Mouse (Mus musculus) limb, embryonic 14.5 days (tissue): ENCODE results near the gene Slc40a1. TPM values are rescaled to one million over a fixed set of nuclear protein-coding genes. Genes with fewer than 3 reads are reported as not detected.
A peak's percentile ranks its signal among the peaks of the same experiment; 100 is the strongest.

Experiments
- ATAC-seq: fragments of 200-750 bp; cut with Nextera tagmentation; 2 replicates; pipeline ENCODE4 v1.8.0; 2017; ENCODE audit warnings: low read depth, moderate number of reproducible peaks, moderate TSS enrichment; ENCODE audit not compliant: low FRiP score
- DNase-seq: peaks from one replicate; pipeline ENCODE4 v3.0.0-alpha.2; 2015; ENCODE audit warnings: low spot score
- H3K27ac ChIP-seq: fragments of 300-500 bp; sonication (generic); replicated peaks from 2 replicates; pipeline ENCODE4 v1.5.1; 2014; ENCODE audit warnings: low read depth, mild to moderate bottlenecking, low read length, moderate library complexity, mixed read lengths
- H3K27me3 ChIP-seq: fragments of 300-500 bp; sonication (generic); 2 replicates; pipeline ENCODE4 v1.6.1; 2014; ENCODE audit warnings: low read length, mixed read lengths; ENCODE audit not compliant: control insufficient read depth, insufficient read depth
- H3K36me3 ChIP-seq: fragments of 300-500 bp; sonication (generic); 2 replicates; pipeline ENCODE4 v1.6.1; 2014; ENCODE audit warnings: mild to moderate bottlenecking, low read length, moderate library complexity, mixed read lengths; ENCODE audit not compliant: control insufficient read depth, insufficient read depth
- H3K4me1 ChIP-seq: fragments of 300-500 bp; sonication (generic); 2 replicates; pipeline ENCODE4 v1.6.1; 2014; ENCODE audit warnings: antibody characterized with exemption, low read length, mixed read lengths; ENCODE audit not compliant: control insufficient read depth, insufficient read depth
- H3K4me2 ChIP-seq: fragments of 300-500 bp; sonication (generic); replicated peaks from 2 replicates; pipeline ENCODE4 v1.6.1; 2014; ENCODE audit warnings: low read depth, mild to moderate bottlenecking, low read length, moderate library complexity; ENCODE audit not compliant: severe bottlenecking
- H3K4me3 ChIP-seq: fragments of 300-500 bp; sonication (generic); replicated peaks from 2 replicates; pipeline ENCODE4 v1.5.1; 2014; ENCODE audit warnings: low read length
- H3K9ac ChIP-seq: fragments of 300-500 bp; sonication (generic); 2 replicates; pipeline ENCODE4 v1.6.1; 2014; ENCODE audit warnings: mild to moderate bottlenecking, low read depth, low read length, moderate library complexity; ENCODE audit not compliant: severe bottlenecking
- H3K9me3 ChIP-seq: fragments of 300-500 bp; sonication (generic); 2 replicates; pipeline ENCODE4 v1.6.1; 2016; ENCODE audit warnings: low read length; ENCODE audit not compliant: control insufficient read depth
- POLR2A ChIP-seq: fragments of 200-500 bp; IDR thresholded peaks from 2 replicates; pipeline ENCODE4 v1.8.0; 2012; ENCODE audit warnings: inconsistent platforms, mild to moderate bottlenecking, moderate library complexity, borderline replicate concordance; ENCODE audit not compliant: insufficient read depth, insufficient read length; ENCODE audit errors: extremely low read depth
- WGBS: fragments of 180-500 bp; shearing (Covaris S2); extraction: QIAGEN DNeasy Blood & Tissue Kit; methylation state at CpG from one replicate; pipeline ENCODE4 v1.1.7; 2014; 5-methylcytosine and 5-hydroxymethylcytosine counted together
- polyA plus RNA-seq, 2 experiments: library from polyadenylated mRNA; depleted of rRNA in 1 of 2; stranded (reverse) in 1 of 2; unstranded in 1 of 2; fragments of >200 nt; fragmentation: Nextera tagmentation in 1 of 2; extraction: Ambion mirVana in 1 of 2; gene quantifications; 2 replicates each; pipeline versions ENCODE4 v1.2.1 to v1.2.3; 2012 to 2014

The Slc40a1 gene
- polyA plus RNA-seq, 2 experiments, result 15.9 to 46.1 TPM

DNA sequence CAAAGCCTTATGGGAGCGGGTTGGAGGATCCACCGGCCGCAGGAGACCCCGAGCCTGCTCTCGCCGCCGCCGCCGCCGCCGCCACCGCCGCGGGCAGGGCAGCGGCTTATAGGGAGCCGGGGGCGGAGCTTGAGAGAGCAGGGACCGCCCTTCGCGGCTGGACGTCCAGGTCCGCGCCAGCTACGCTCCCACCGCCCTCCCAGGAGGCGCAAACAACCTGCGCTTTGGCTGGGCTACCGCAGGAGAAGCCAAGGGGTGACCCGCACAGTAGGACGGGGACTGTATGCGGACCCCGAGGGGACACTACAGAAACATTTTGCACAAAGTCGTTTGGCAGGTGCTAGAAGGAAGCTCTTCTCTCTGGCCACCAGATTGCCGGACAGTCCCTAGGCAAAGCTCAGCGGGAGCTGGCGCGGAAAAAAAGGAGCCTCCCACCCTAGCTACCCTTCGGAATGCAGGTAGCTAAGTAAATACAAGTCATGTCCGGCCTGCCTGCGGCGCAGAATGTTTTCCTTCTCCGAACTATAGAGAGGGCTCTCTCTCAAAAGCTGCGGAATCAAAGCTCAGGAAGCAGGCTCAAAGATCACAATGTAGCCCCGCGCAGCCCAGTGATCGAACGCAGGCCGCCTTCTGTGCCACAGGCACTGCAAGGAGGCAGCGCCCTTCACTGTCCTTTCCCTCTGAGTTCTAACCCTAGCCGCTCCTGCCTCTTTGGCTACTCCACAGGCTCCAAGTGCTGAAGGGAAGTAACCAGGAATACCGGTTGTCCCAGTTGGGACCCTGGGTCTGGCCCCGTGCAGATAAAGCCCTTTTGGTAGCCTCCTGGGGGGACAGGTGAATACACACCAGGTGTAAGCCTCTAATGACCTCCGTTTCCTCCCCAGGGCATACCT lies 577 bp downstream of the Slc40a1 start:
- no peak overlapping the region for H3K27ac ChIP-seq
- ATAC-seq (peak; percentile 89), DNase-seq (peak; percentile 81)
- no peak for TF ChIP-seq POLR2A
- no peaks in the 10 kb centered on the region for H3K9me3 ChIP-seq
- H3K27me3 ChIP-seq, result peaks cover 13% of the 10 kb centered on the region
- H3K4me3 ChIP-seq, result peak overlapping the region; percentile 52
- WGBS, result under 1% methylated on average over 52 of the region's 53 CpGs
- H3K9ac ChIP-seq, result peak overlapping the region; percentile 48
- peak overlapping the region; percentile 89 for H3K4me2 ChIP-seq
- peaks cover 3% of the 10 kb centered on the region; the same call in 1 of the 2 replicates for H3K4me1 ChIP-seq
- no peaks in the 10 kb centered on the region for H3K36me3 ChIP-seq

GRCm38 (mm10) chr1:45925131-45925499 lies 1.2 kb downstream of the Slc40a1 start:
- Histone ChIP-seq H3K27ac (no peak overlapping the region), H3K36me3 (no peaks in the 10 kb centered on the region), H3K4me1 (peaks cover 3% of the 10 kb centered on the region; the same call in 1 of the 2 replicates), H3K9ac (peak overlapping the region; percentile 48), H3K27me3 (peaks cover 13% of the 10 kb centered on the region), H3K4me2 (peak overlapping the region; percentile 89), H3K4me3 (peak overlapping the region; percentile 52), H3K9me3 (no peaks in the 10 kb centered on the region)
- TF ChIP-seq POLR2A, result no peak
- 6% methylated on average over 7 of the region's 7 CpGs for WGBS
- DNase-seq, result no peak
- 0 out of 2 replicates have a peak, but pooled peaks have one; percentile 27 for ATAC-seq

GRCm38 (mm10) chr1:45924516-45924915 lies 1.8 kb downstream of the Slc40a1 start:
- Histone ChIP-seq H3K4me2 (peak overlapping the region; percentile 89), H3K9ac (no peak overlapping the region), H3K4me1 (peaks cover 3% of the 10 kb centered on the region; the same call in 1 of the 2 replicates), H3K9me3 (no peaks in the 10 kb centered on the region), H3K27ac (no peak overlapping the region), H3K36me3 (no peaks in the 10 kb centered on the region), H3K27me3 (peaks cover 13% of the 10 kb centered on the region), H3K4me3 (peak overlapping the region; percentile 52)
- no peak for TF ChIP-seq POLR2A
- WGBS, result 56% methylated on average over 7 of the region's 7 CpGs
- no peak for ATAC-seq
- DNase-seq, result no peak

DNA sequence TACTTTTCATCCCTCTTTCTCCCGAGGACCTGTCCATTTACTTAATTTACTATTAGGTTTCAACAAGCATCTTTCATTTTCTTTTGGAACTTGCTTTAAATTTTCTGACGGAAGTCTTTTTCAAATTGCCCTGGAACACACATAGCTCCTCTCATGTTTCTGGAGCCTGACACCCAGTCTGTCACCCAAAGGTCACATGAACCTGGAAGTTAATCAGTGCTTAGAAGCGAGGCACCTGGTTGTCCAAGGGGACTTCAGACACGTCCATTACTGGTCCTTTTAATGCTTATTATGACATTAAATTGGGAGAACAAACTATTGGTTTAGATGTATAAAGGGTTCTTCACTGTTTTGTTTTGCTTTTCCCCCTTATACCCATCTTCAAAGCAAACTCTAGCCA lies 3.0 kb downstream of the Slc40a1 start:
- peaks cover 13% of the 10 kb centered on the region for H3K27me3 ChIP-seq
- no peaks in the 10 kb centered on the region for H3K36me3 ChIP-seq
- no peak for TF ChIP-seq POLR2A
- peaks cover 3% of the 10 kb centered on the region; the same call in 1 of the 2 replicates for H3K4me1 ChIP-seq
- no peak overlapping the region for H3K27ac ChIP-seq
- H3K4me3 ChIP-seq, result no peak overlapping the region
- no peak overlapping the region for H3K4me2 ChIP-seq
- DNase-seq (no peak), ATAC-seq (no peak)
- WGBS, result 63% methylated on average over 4 of the region's 4 CpGs
- no peaks in the 10 kb centered on the region for H3K9me3 ChIP-seq
- H3K9ac ChIP-seq, result no peak overlapping the region

- Histone ChIP-seq H3K4me3 (no peak overlapping the region), H3K36me3 (no peaks in the 10 kb centered on the region), H3K4me1 (no peaks in the 10 kb centered on the region; the same call in 1 of the 2 replicates), H3K27me3 (no peaks in the 10 kb centered on the region), H3K9ac (no peak overlapping the region), H3K4me2 (no peak overlapping the region), H3K27ac (no peak overlapping the region), H3K9me3 (no peaks in the 10 kb centered on the region)
- TF ChIP-seq POLR2A, result no peak
- ATAC-seq (no peak), DNase-seq (no peak)
- 87% methylated on average over 3 of the region's 3 CpGs for WGBS
Measured at GRCm38 (mm10) chr1:45920703-45921102, 5.6 kb downstream of the Slc40a1 start.
